Mouse (Mus musculus) lung, postnatal 0 days (tissue): Measurements from ENCODE around the gene Aplf. TPM values are rescaled to one million over a fixed set of nuclear protein-coding genes. Genes with fewer than 3 reads are reported as not detected.

Experiments used
- ATAC-seq: fragments of 200-750 bp; cut with Nextera tagmentation; 2 replicates; pipeline ENCODE4 v1.8.0; 2017; ENCODE audit warnings: moderate library complexity
- DNase-seq: peaks from one replicate; pipeline ENCODE4 v3.0.0-alpha.2; 2016; ENCODE audit warnings: low spot score
- H3K27ac ChIP-seq: fragments of 300-500 bp; sonication (generic); 2 replicates; pipeline ENCODE4 v1.5.1; 2014; ENCODE audit warnings: antibody characterized with exemption, mild to moderate bottlenecking, low read length, mixed read lengths
- H3K27me3 ChIP-seq: fragments of 300-500 bp; sonication (generic); replicated peaks from 2 replicates; pipeline ENCODE4 v1.6.1; 2014; ENCODE audit warnings: low read length, mixed read lengths; ENCODE audit not compliant: insufficient read depth
- H3K36me3 ChIP-seq: fragments of 300-500 bp; sonication (generic); 2 replicates; pipeline ENCODE4 v1.6.1; 2014; ENCODE audit warnings: low read length, mixed read lengths; ENCODE audit not compliant: insufficient read depth
- H3K4me1 ChIP-seq: fragments of 300-500 bp; sonication (generic); 2 replicates; pipeline ENCODE4 v1.6.1; 2014; ENCODE audit warnings: antibody characterized with exemption, low read depth, low read length, mixed read lengths; ENCODE audit not compliant: insufficient read depth
- H3K4me2 ChIP-seq: fragments of 300-500 bp; sonication (generic); replicated peaks from 2 replicates; pipeline ENCODE4 v1.6.1; 2014; ENCODE audit warnings: low read depth, mild to moderate bottlenecking, low read length, moderate library complexity, mixed read lengths
- H3K4me3 ChIP-seq: fragments of 300-500 bp; sonication (generic); 2 replicates; pipeline ENCODE4 v1.5.1; 2014; ENCODE audit warnings: low read depth, low read length
- H3K9ac ChIP-seq: fragments of 300-500 bp; sonication (generic); replicated peaks from 2 replicates; pipeline ENCODE4 v1.6.1; 2014; ENCODE audit warnings: low read depth, mild to moderate bottlenecking
- H3K9me3 ChIP-seq: fragments of 300-500 bp; sonication (generic); 2 replicates; pipeline ENCODE4 v1.6.1; 2016; ENCODE audit warnings: low read length, mixed read lengths
- CTCF ChIP-seq: IDR thresholded peaks from 2 replicates; pipeline ENCODE4 v1.5.1; 2016; ENCODE audit warnings: antibody characterized with exemption, mild to moderate bottlenecking
- EP300 ChIP-seq: IDR thresholded peaks from 2 replicates; pipeline ENCODE4 v1.6.1; 2016; ENCODE audit warnings: antibody characterized with exemption, mild to moderate bottlenecking, control low read depth
- WGBS: fragments of 180-500 bp; shearing (Covaris S2); extraction: QIAGEN DNeasy Blood & Tissue Kit; methylation state at CpG from one replicate; pipeline ENCODE4 v1.1.7; 2014; 5-methylcytosine and 5-hydroxymethylcytosine counted together
- polyA plus RNA-seq: library from polyadenylated mRNA; unstranded; fragments of >200 nt; fragmentation: Nextera tagmentation; extraction: Ambion mirVana; gene quantifications from 2 replicates; pipeline ENCODE4 v1.2.1, GENCODE M21; 2015

Aplf gene
- polyA plus RNA-seq, 1 experiment from 2014 or later: 8.7 TPM

DNA sequence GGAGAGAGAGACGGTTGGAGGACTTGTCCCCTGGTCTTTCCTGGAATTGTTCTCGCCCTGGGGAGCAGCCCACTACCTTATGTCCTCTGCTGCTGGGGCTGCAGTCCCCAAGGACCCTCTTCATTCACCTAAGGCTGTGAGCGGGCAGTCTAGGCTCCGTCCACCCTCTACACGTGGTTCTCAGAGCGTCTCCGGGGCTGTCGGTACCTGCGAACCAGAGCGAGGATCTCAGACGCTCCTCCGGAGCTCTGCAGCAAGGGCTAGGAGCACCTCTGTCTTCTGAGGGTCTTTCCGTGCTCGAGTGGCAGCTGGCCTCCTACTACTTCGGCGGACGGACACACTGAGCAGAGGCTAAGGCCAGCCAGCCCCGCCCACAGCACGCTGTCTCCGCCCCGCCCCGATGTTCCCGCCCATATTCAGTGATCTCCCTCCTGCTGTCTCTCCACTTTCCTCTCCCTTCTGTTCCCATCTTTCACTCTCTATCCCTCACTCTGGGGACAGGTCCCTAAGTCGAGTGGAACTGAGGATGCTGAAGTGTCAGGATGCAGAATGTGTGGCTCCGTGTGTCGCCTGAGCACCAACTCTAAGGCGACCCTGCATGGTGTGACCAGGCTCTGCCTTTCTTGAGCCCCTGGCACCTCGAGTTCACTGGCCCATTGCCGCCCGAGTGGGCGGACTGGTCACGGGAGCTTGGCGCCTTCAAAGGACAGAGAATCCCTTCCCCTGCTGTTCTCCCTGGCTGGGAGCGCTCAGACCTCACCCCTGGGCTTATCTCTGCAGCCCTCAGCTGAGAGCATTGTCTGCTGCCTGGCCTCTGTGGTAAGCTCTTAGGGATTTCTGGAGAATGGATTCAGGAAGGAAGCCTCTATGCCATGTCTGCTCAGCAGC lies 81.4 kb downstream of the Aplf start, which contains the start of gene Prokr1:
Gene Prokr1, minus strand, starts transcription at position 350 of the 888 bp plus-strand sequence.
- Histone ChIP-seq H3K9ac (0 out of 2 replicates have a peak within 1 kb of the TSS, but pooled peaks have one; percentile 29), H3K36me3 (no peaks in the 10 kb centered on the region), H3K4me2 (peak within 1 kb of the TSS; percentile 84), H3K27ac (no peak within 1 kb of the TSS), H3K4me1 (no peaks in the 10 kb centered on the region), H3K4me3 (peak within 1 kb of the TSS; percentile 42), H3K9me3 (no peaks in the 10 kb centered on the region), H3K27me3 (no peaks in the 10 kb centered on the region)
- ATAC-seq (peak; percentile 84), DNase-seq (peak; percentile 57)
- TF ChIP-seq CTCF (no peak), EP300 (no peak)
- 1% methylated on average over 34 of the region's 34 CpGs for WGBS

DNA sequence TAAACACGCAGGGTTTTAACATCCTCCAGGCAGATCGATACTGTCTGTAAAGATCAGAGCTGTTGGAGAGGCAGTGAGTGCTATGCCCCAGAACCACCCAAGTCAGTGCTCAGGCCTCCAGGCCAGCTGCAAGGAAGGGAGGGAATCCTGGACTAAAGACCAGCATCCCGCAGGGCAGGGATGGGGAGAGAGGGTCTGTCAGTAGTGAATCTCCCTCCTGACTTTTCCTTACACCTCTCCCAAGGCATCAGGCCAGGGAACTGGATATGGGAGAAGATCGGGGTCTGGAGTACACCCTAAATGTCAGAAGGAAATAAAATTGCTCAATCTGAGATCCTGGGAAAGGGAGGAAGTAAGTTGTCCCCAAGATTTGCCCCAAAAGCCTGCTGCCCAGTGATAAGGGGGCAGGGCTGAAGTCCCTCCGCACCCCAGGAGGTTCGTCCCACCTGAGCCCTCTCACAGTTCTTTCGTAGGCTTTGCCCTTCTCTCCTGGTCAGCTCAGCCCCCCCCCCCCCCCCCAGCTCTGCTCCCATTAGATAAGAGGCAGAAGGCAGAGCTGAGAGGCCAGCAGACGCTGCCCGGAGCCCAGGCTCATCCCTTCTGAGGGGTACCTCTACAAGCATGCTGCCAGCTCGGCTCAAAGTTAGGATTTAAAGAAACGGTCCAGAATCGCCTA lies 82.1 kb downstream of the Aplf start:
- no peaks in the 10 kb centered on the region for H3K36me3 ChIP-seq
- H3K27me3 ChIP-seq: no peaks in the 10 kb centered on the region
- no peak overlapping the region for H3K27ac ChIP-seq
- H3K9ac ChIP-seq: no peak overlapping the region
- no peaks in the 10 kb centered on the region for H3K4me1 ChIP-seq
- peak overlapping the region; percentile 84 for H3K4me2 ChIP-seq
- WGBS: 16% methylated on average over 12 of the region's 12 CpGs
- no peak for TF ChIP-seq CTCF
- no peak for TF ChIP-seq EP300
- peak; percentile 26 for ATAC-seq
- H3K9me3 ChIP-seq: no peaks in the 10 kb centered on the region
- H3K4me3 ChIP-seq: peak overlapping the region; percentile 42
- DNase-seq: no peak

DNA sequence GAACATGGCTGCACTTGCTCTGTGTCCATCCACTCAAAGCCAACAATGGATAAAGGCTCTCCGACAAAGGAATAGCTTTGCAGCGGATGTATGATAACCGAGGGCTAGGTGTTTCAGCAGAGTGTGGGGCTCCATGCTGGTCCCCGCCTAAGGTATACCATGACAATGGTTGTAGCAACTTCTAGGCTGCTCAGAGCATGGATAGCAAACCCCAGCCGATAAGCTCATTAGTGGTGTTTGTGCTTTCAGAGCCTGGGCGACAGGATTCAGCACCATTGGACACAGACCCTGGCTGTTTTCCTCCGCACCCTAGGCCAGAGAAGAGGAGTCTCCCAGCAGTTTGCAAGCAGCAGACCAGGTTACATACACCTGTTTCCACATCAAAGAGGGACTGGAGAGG lies 88.0 kb downstream of the Aplf start:
- Histone ChIP-seq H3K27ac (no peak overlapping the region), H3K4me3 (no peak overlapping the region), H3K4me1 (no peaks in the 10 kb centered on the region), H3K27me3 (no peaks in the 10 kb centered on the region), H3K36me3 (no peaks in the 10 kb centered on the region), H3K4me2 (no peak overlapping the region), H3K9me3 (no peaks in the 10 kb centered on the region), H3K9ac (no peak overlapping the region)
- TF ChIP-seq EP300 (no peak), CTCF (no peak)
- DNase-seq (no peak), ATAC-seq (no peak)
- WGBS: 88% methylated on average over 7 of the region's 7 CpGs

DNA sequence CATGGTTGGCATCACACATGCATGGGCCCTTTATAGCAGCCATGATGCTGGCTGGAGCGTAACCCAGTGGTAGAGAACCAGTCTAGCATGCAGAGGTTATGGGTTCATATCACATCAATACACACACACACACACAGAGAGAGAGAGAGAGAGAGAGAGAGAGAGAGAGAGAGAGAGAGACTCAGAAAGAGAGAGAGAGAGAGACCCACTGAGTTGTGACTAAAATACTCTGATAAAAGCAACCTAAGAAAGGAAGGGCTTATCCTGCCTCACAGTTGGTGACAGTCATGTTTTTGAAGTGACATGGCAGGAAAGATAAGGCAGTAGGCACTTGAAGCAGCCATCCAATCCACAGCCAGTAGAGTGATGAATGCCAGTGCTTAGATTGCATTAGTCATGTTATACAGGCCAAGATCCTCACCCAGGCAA lies 88.8 kb downstream of the Aplf start:
- H3K27ac ChIP-seq: peak overlapping the region; percentile 43; the same call in 1 of the 2 replicates
- ATAC-seq: peak; percentile 18; the same call in 1 of the 2 replicates
- H3K4me3 ChIP-seq: no peak overlapping the region

DNA sequence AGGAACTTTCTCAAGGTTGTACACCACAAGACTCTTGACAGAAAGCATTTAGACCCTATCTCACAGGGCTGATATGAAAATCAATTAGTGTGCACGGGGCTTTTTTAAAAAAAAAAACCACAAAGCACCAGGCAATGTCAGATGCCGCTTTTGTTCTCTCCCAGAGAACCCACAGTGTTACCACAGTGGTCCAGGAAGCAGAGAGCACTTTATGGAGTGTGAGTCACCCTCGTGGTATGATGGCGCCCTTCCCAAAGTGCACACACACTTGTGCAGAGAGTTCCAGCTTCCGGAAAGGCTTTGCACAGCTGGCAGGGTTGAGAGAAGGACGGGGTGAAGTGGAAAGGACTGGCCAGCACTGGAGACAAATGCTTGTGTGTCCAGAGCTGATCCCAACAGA lies 89.5 kb downstream of the Aplf start:
- ATAC-seq (peak; percentile 98), DNase-seq (peak; percentile 94)
- Histone ChIP-seq H3K36me3 (no peaks in the 10 kb centered on the region), H3K4me2 (no peak overlapping the region), H3K4me3 (no peak overlapping the region), H3K4me1 (no peaks in the 10 kb centered on the region), H3K27me3 (no peaks in the 10 kb centered on the region), H3K9me3 (no peaks in the 10 kb centered on the region), H3K27ac (peak overlapping the region; percentile 64; the same call in 1 of the 2 replicates), H3K9ac (no peak overlapping the region)
- 16% methylated on average over 6 of the region's 6 CpGs for WGBS
- TF ChIP-seq EP300: peak; percentile 79
- TF ChIP-seq CTCF: no peak

More for the DNA sequence above, 88.8 kb downstream of the Aplf start:
- DNase-seq: no peak
- Histone ChIP-seq H3K9me3 (no peaks in the 10 kb centered on the region), H3K4me1 (no peaks in the 10 kb centered on the region), H3K36me3 (no peaks in the 10 kb centered on the region), H3K4me2 (no peak overlapping the region), H3K27me3 (no peaks in the 10 kb centered on the region), H3K9ac (no peak overlapping the region)
- WGBS: 96% methylated on average over 1 of the region's 1 CpGs
- TF ChIP-seq CTCF: no peak
- TF ChIP-seq EP300: no peak

DNA sequence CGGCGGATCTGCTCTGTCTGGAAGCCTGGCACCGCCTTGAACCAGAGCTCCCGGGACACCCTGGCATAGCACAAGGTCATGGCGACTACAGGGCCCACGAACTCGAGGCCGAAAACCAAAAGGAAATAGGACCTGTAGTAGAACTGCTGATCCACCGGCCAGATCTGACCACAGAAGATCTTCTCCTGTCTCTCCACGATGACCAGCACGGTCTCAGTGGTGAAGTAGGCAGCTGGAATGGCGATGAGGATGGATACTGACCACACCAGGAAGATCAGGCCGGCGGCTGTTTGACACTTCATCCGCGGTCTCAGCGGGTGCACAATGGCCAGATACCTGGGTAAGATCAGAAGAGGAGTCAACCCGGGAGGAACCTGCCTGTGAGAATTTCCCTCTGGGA lies 90.4 kb downstream of the Aplf start:
- DNase-seq: no peak
- no peak for TF ChIP-seq CTCF
- H3K36me3 ChIP-seq: no peaks in the 10 kb centered on the region
- H3K4me3 ChIP-seq: no peak overlapping the region
- no peaks in the 10 kb centered on the region for H3K27me3 ChIP-seq
- H3K4me2 ChIP-seq: no peak overlapping the region
- 89% methylated on average over 18 of the region's 18 CpGs for whole genome bisulfite sequencing
- H3K9ac ChIP-seq: no peak overlapping the region
- ATAC-seq: no peak
- H3K9me3 ChIP-seq: no peaks in the 10 kb centered on the region
- H3K4me1 ChIP-seq: no peaks in the 10 kb centered on the region
- no peak overlapping the region for H3K27ac ChIP-seq
